Mouse (Mus musculus): Measurements from ENCODE around the gene Zcchc7. TPM values are rescaled to one million over a fixed set of nuclear protein-coding genes. Genes with fewer than 3 reads are reported as not detected.

Zcchc7 gene
- polyA plus RNA-seq, 1 experiment from 2014 or later, result 28.5 TPM

GRCm38 (mm10) chr4:44712051-44712700 lies 43.5 kb upstream of the Zcchc7 start:
- H3K9ac ChIP-seq (ENCODE audit: low read depth, low read length), result no peak overlapping the region
- H3K4me1 ChIP-seq (replicated peaks; ENCODE audit: control insufficient read depth, insufficient read depth, low read length), result 0 out of 2 replicates have a peak, but pooled peaks cover 3% of the 10 kb centered on the region
- no peaks in the 10 kb centered on the region for H3K36me3 ChIP-seq (ENCODE audit: control insufficient read depth, insufficient read depth, low read length)
- no peak for ATAC-seq (replicated peaks; ENCODE audit: low FRiP score)
- H3K9me3 ChIP-seq (ENCODE audit: control insufficient read depth, low read length), result no peaks in the 10 kb centered on the region
- H3K4me2 ChIP-seq, result peak overlapping the region; percentile 19; the same call in 1 of the 2 replicates
- peak; percentile 34 for DNase-seq (ENCODE audit: low spot score)
- no peak overlapping the region for H3K4me3 ChIP-seq (ENCODE audit: low read depth, low read length)
- WGBS, result under 1% methylated on average over 25 of the region's 25 CpGs
- H3K27ac ChIP-seq (ENCODE audit: low read depth, low read length), result no peak overlapping the region
- H3K27me3 ChIP-seq (replicated peaks; ENCODE audit: control insufficient read depth, insufficient read depth, low read length), result peaks cover 95% of the 10 kb centered on the region

GRCm38 (mm10) chr4:44712786-44713553 lies 42.7 kb upstream of the Zcchc7 start:
- ATAC-seq (replicated peaks; ENCODE audit: low FRiP score) (no peak), DNase-seq (ENCODE audit: low spot score) (peak; percentile 44)
- Histone ChIP-seq H3K27me3 (replicated peaks; ENCODE audit: control insufficient read depth, insufficient read depth, low read length) (peaks cover 95% of the 10 kb centered on the region), H3K4me2 (no peak overlapping the region), H3K4me1 (replicated peaks; ENCODE audit: control insufficient read depth, insufficient read depth, low read length) (0 out of 2 replicates have a peak, but pooled peaks cover 3% of the 10 kb centered on the region), H3K9me3 (ENCODE audit: control insufficient read depth, low read length) (no peaks in the 10 kb centered on the region), H3K4me3 (ENCODE audit: low read depth, low read length) (no peak overlapping the region), H3K9ac (ENCODE audit: low read depth, low read length) (no peak overlapping the region), H3K36me3 (ENCODE audit: control insufficient read depth, insufficient read depth, low read length) (no peaks in the 10 kb centered on the region), H3K27ac (ENCODE audit: low read depth, low read length) (no peak overlapping the region)
- 2% methylated on average over 50 of the region's 50 CpGs for WGBS

- under 1% methylated on average over 19 of the region's 19 CpGs for WGBS
- no peaks in the 10 kb centered on the region for H3K9me3 ChIP-seq (ENCODE audit: control insufficient read depth, low read length)
- H3K4me2 ChIP-seq, result no peak overlapping the region
- H3K27me3 ChIP-seq (replicated peaks; ENCODE audit: control insufficient read depth, insufficient read depth, low read length), result peaks cover 95% of the 10 kb centered on the region
- ATAC-seq (replicated peaks; ENCODE audit: low FRiP score) (no peak), DNase-seq (ENCODE audit: low spot score) (no peak)
- H3K9ac ChIP-seq (ENCODE audit: low read depth, low read length), result no peak overlapping the region
- no peak overlapping the region for H3K4me3 ChIP-seq (ENCODE audit: low read depth, low read length)
- H3K4me1 ChIP-seq (replicated peaks; ENCODE audit: control insufficient read depth, insufficient read depth, low read length), result 0 out of 2 replicates have a peak, but pooled peaks cover 3% of the 10 kb centered on the region
- no peaks in the 10 kb centered on the region for H3K36me3 ChIP-seq (ENCODE audit: control insufficient read depth, insufficient read depth, low read length)
- H3K27ac ChIP-seq (ENCODE audit: low read depth, low read length), result no peak overlapping the region
Measured at GRCm38 (mm10) chr4:44713554-44714051, 42.1 kb upstream of the Zcchc7 start.

GRCm38 (mm10) chr4:44714111-44714621 lies 41.5 kb upstream of the Zcchc7 start:
- 0 out of 2 replicates have a peak, but pooled peaks cover 3% of the 10 kb centered on the region for H3K4me1 ChIP-seq (replicated peaks; ENCODE audit: control insufficient read depth, insufficient read depth, low read length)
- ATAC-seq (replicated peaks; ENCODE audit: low FRiP score), result no peak
- no peaks in the 10 kb centered on the region for H3K36me3 ChIP-seq (ENCODE audit: control insufficient read depth, insufficient read depth, low read length)
- no peaks in the 10 kb centered on the region for H3K9me3 ChIP-seq (ENCODE audit: control insufficient read depth, low read length)
- peaks cover 90% of the 10 kb centered on the region for H3K27me3 ChIP-seq (replicated peaks; ENCODE audit: control insufficient read depth, insufficient read depth, low read length)
- DNase-seq (ENCODE audit: low spot score), result no peak
- H3K4me3 ChIP-seq (ENCODE audit: low read depth, low read length), result no peak overlapping the region
- H3K4me2 ChIP-seq, result no peak overlapping the region
- whole genome bisulfite sequencing, result 2% methylated on average over 27 of the region's 27 CpGs
- H3K27ac ChIP-seq (ENCODE audit: low read depth, low read length), result no peak overlapping the region
- H3K9ac ChIP-seq (ENCODE audit: low read depth, low read length), result no peak overlapping the region

GRCm38 (mm10) chr4:44715621-44716160 lies 40.0 kb upstream of the Zcchc7 start:
- Histone ChIP-seq H3K9ac (ENCODE audit: low read depth, low read length) (no peak overlapping the region), H3K27me3 (replicated peaks; ENCODE audit: control insufficient read depth, insufficient read depth, low read length) (peaks cover 79% of the 10 kb centered on the region), H3K36me3 (ENCODE audit: control insufficient read depth, insufficient read depth, low read length) (no peaks in the 10 kb centered on the region), H3K4me2 (no peak overlapping the region), H3K27ac (ENCODE audit: low read depth, low read length) (no peak overlapping the region), H3K4me1 (replicated peaks; ENCODE audit: control insufficient read depth, insufficient read depth, low read length) (0 out of 2 replicates have a peak, but pooled peaks cover 3% of the 10 kb centered on the region), H3K4me3 (ENCODE audit: low read depth, low read length) (no peak overlapping the region), H3K9me3 (ENCODE audit: control insufficient read depth, low read length) (no peaks in the 10 kb centered on the region)
- no peak for DNase-seq (ENCODE audit: low spot score)
- no peak for ATAC-seq (replicated peaks; ENCODE audit: low FRiP score)
- WGBS, result 12% methylated on average over 3 of the region's 3 CpGs

GRCm38 (mm10) chr4:44716391-44716790 lies 39.3 kb upstream of the Zcchc7 start:
- DNase-seq (ENCODE audit: low spot score) (no peak), ATAC-seq (replicated peaks; ENCODE audit: low FRiP score) (no peak)
- Histone ChIP-seq H3K27ac (ENCODE audit: low read depth, low read length) (no peak overlapping the region), H3K4me1 (replicated peaks; ENCODE audit: control insufficient read depth, insufficient read depth, low read length) (0 out of 2 replicates have a peak, but pooled peaks cover 3% of the 10 kb centered on the region), H3K4me3 (ENCODE audit: low read depth, low read length) (no peak overlapping the region), H3K9ac (ENCODE audit: low read depth, low read length) (no peak overlapping the region), H3K36me3 (ENCODE audit: control insufficient read depth, insufficient read depth, low read length) (no peaks in the 10 kb centered on the region), H3K9me3 (ENCODE audit: control insufficient read depth, low read length) (no peaks in the 10 kb centered on the region), H3K4me2 (no peak overlapping the region), H3K27me3 (replicated peaks; ENCODE audit: control insufficient read depth, insufficient read depth, low read length) (peaks cover 72% of the 10 kb centered on the region)
- 6% methylated on average over 10 of the region's 10 CpGs for WGBS

- no peaks in the 10 kb centered on the region for H3K9me3 ChIP-seq (ENCODE audit: control insufficient read depth, low read length)
- no peak for DNase-seq (ENCODE audit: low spot score)
- H3K36me3 ChIP-seq (ENCODE audit: control insufficient read depth, insufficient read depth, low read length), result no peaks in the 10 kb centered on the region
- no peak overlapping the region for H3K27ac ChIP-seq (ENCODE audit: low read depth, low read length)
- no peak overlapping the region for H3K4me2 ChIP-seq
- 73% methylated on average over 3 of the region's 3 CpGs for WGBS
- 0 out of 2 replicates have a peak, but pooled peaks cover 3% of the 10 kb centered on the region for H3K4me1 ChIP-seq (replicated peaks; ENCODE audit: control insufficient read depth, insufficient read depth, low read length)
- no peak for ATAC-seq (replicated peaks; ENCODE audit: low FRiP score)
- no peak overlapping the region for H3K9ac ChIP-seq (ENCODE audit: low read depth, low read length)
- H3K27me3 ChIP-seq (replicated peaks; ENCODE audit: control insufficient read depth, insufficient read depth, low read length), result peaks cover 59% of the 10 kb centered on the region
- H3K4me3 ChIP-seq (ENCODE audit: low read depth, low read length), result no peak overlapping the region
Measured at GRCm38 (mm10) chr4:44717676-44718075, 38.0 kb upstream of the Zcchc7 start.

- WGBS, result 84% methylated on average over 8 of the region's 8 CpGs
- Histone ChIP-seq H3K4me3 (ENCODE audit: low read depth, low read length) (no peak overlapping the region), H3K4me2 (no peak overlapping the region), H3K9me3 (ENCODE audit: control insufficient read depth, low read length) (no peaks in the 10 kb centered on the region), H3K27me3 (replicated peaks; ENCODE audit: control insufficient read depth, insufficient read depth, low read length) (peaks cover 36% of the 10 kb centered on the region), H3K9ac (ENCODE audit: low read depth, low read length) (no peak overlapping the region), H3K27ac (ENCODE audit: low read depth, low read length) (no peak overlapping the region), H3K4me1 (replicated peaks; ENCODE audit: control insufficient read depth, insufficient read depth, low read length) (no peaks in the 10 kb centered on the region), H3K36me3 (ENCODE audit: control insufficient read depth, insufficient read depth, low read length) (no peaks in the 10 kb centered on the region)
- ATAC-seq (replicated peaks; ENCODE audit: low FRiP score) (no peak), DNase-seq (ENCODE audit: low spot score) (no peak)
Measured at GRCm38 (mm10) chr4:44720046-44720445, 35.6 kb upstream of the Zcchc7 start.
